Mouse (Mus musculus): ENCODE measurements around the gene Cytip. TPM values are rescaled to one million over a fixed set of nuclear protein-coding genes. Genes with fewer than 3 reads are reported as not detected.

Cytip gene
- polyA plus RNA-seq, 1 experiment from 2014 or later = 20.1 TPM

DNA sequence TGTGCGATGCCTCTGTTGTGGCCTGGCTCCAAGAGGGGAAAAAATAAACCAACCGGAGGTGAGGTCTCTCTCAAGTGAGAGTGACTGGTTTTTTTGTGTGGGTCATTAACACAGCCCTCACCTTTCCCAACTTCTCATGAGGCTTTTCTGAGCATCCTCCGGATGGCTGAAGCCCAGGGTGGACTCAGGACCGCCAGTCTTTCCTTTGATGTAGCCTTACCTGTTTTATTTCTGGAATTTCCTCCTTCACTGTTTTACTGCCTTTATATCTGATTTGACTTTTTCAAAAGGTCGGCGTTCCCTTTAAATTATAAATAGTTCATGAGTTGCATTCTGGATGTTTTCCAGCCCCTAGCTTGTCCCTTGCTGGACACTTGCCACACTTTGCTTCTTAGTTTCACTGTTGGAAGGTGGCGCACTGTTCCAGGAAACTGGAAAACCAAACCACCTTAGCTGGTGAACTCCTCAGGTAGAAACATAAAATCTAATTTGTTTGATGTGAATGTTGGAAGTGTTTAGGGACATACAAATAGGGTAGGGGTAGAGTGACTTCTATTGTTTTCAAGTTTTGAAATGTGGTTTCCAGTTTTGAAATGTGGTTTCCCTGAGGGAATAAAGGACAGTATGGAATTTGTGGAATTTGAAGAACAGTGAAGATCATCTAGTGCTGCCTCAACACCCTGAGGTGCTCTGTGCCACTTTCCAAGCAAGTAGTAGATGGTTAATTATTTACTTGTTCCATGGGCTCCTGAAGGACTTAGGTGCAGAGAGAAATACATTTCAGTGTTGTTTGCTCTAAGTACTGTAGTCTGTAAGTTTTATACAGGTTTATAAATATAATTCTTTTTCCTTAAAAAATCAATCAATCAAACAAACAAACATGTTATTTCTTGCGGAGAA is 19.7 kb downstream of the Cytip start:
- 84% methylated on average over 8 of the region's 8 CpGs for WGBS (ENCODE audit: missing documents)
- Histone ChIP-seq H3K4me3 (ENCODE audit: inconsistent target) (no peak overlapping the region), H3K36me3 (ENCODE audit: inconsistent target) (no peaks in the 10 kb centered on the region), H3K27ac (no peak overlapping the region), H3K79me2 (ENCODE audit: inconsistent target) (no peaks in the 10 kb centered on the region)

DNA sequence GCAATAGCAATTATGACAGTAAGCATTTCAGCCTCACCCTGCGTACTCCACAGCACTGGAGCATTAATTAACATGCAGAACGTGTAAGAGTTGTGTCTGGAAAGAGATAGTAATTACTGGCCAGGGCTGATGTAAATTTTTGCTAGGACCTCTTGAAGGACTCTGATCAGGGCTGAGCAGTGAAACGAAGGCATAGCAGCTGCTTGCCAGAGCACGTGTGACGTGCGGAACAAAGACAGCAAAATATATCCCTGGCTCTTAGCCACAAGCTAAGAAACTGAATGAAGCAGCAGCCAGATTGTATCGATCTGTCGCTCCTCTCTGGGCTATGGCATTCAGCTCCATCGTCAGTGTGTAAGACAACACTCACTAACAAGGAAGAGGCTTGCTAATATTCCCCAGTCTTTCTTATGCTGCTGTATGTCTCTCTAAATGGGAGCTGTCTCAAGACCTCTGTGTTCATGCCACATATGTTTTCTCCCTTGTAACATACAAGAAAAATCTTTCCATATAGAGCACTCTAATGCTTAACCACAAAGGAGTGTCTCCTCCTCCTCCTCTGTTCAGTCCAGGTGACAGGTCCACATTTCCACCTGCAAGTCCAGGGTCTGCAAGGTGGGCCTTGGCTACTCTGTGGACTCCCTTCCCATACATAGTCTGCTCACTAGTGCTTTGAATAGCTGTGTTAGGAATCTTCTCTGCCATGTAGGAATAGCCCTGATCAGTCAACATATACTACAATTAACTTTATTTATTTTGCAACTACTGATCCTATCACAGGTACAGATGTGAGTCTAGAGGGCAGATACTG is 20.7 kb downstream of the Cytip start:
- H3K27ac ChIP-seq = no peak overlapping the region
- H3K4me3 ChIP-seq (ENCODE audit: inconsistent target) = no peak overlapping the region
- no peaks in the 10 kb centered on the region for H3K79me2 ChIP-seq (ENCODE audit: inconsistent target)
- H3K36me3 ChIP-seq (ENCODE audit: inconsistent target) = no peaks in the 10 kb centered on the region
- 96% methylated on average over 9 of the region's 9 CpGs for WGBS (ENCODE audit: missing documents)

- WGBS (ENCODE audit: missing documents) = 62% methylated on average over 3 of the region's 3 CpGs
- H3K36me3 ChIP-seq (ENCODE audit: inconsistent target) = no peaks in the 10 kb centered on the region
- H3K4me3 ChIP-seq (ENCODE audit: inconsistent target) = no peak overlapping the region
- H3K27ac ChIP-seq = no peak overlapping the region
- H3K79me2 ChIP-seq (ENCODE audit: inconsistent target) = no peaks in the 10 kb centered on the region
Measured at GRCm38 (mm10) chr2:58172963-58173362, 22.4 kb downstream of the Cytip start.

GRCm38 (mm10) chr2:58169173-58169572 is 26.2 kb downstream of the Cytip start:
- 96% methylated on average over 2 of the region's 2 CpGs for WGBS (ENCODE audit: missing documents)
- Histone ChIP-seq H3K4me3 (ENCODE audit: inconsistent target) (no peak overlapping the region), H3K79me2 (ENCODE audit: inconsistent target) (no peaks in the 10 kb centered on the region), H3K27ac (no peak overlapping the region), H3K36me3 (ENCODE audit: inconsistent target) (no peaks in the 10 kb centered on the region)

GRCm38 (mm10) chr2:58167654-58168053 is 27.7 kb downstream of the Cytip start:
- H3K4me3 ChIP-seq (ENCODE audit: inconsistent target) = no peak overlapping the region
- H3K79me2 ChIP-seq (ENCODE audit: inconsistent target) = no peaks in the 10 kb centered on the region
- 52% methylated on average over 3 of the region's 3 CpGs for WGBS (ENCODE audit: missing documents)
- no peak overlapping the region for H3K27ac ChIP-seq
- H3K36me3 ChIP-seq (ENCODE audit: inconsistent target) = no peaks in the 10 kb centered on the region

GRCm38 (mm10) chr2:58166764-58167163 is 28.6 kb downstream of the Cytip start:
- H3K79me2 ChIP-seq (ENCODE audit: inconsistent target) = no peaks in the 10 kb centered on the region
- no peak overlapping the region for H3K27ac ChIP-seq
- no peaks in the 10 kb centered on the region for H3K36me3 ChIP-seq (ENCODE audit: inconsistent target)
- 17% methylated on average over 2 of the region's 2 CpGs for WGBS (ENCODE audit: missing documents)
- no peak overlapping the region for H3K4me3 ChIP-seq (ENCODE audit: inconsistent target)

DNA sequence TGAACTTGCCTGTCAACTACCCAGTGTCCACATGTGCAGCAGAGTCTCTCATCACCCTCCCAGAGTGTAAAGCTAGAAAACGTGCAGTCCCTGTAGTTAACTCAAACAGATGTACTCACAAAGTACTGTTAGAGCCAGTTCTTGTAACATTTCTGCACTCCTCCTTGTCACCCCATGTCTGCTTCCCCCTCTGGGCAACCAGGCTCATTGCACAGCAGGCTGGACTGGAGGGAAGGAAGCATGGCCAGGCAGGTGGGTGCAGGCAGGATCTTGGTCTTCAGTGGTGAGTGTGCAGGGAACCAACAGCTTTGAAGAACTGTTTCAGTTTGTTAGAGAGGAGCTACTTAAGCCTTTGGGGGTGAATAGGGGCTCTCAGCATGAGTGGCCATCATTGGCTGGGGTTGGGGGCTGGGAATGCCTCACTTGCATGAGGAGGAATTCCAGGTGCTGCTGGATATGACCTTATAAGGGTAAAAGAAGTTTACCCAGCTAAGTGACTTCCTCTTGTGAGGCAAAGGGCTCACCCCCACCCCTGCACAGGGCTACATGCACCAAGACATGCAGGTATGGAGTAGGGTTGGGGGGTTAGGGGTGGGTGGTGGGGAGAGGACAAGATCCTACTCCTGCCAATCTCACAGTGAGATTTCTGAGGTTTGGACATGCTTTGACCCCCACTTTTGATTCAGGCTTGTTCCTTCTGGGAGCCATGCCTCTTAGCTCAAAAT is 31.7 kb downstream of the Cytip start:
- Histone ChIP-seq H3K36me3 (ENCODE audit: inconsistent target) (no peaks in the 10 kb centered on the region), H3K27ac (no peak overlapping the region), H3K79me2 (ENCODE audit: inconsistent target) (peaks cover 12% of the 10 kb centered on the region), H3K4me3 (ENCODE audit: inconsistent target) (no peak overlapping the region)
- 27% methylated on average over 1 of the region's 1 CpGs for WGBS (ENCODE audit: missing documents)

GRCm38 (mm10) chr2:58161813-58162212 is 33.5 kb downstream of the Cytip start:
- peaks cover 25% of the 10 kb centered on the region for H3K79me2 ChIP-seq (ENCODE audit: inconsistent target)
- no peak overlapping the region for H3K4me3 ChIP-seq (ENCODE audit: inconsistent target)
- 0 out of 2 replicates have a peak overlapping the region, but pooled peaks have one; percentile 79 for H3K27ac ChIP-seq
- H3K36me3 ChIP-seq (ENCODE audit: inconsistent target) = no peaks in the 10 kb centered on the region
- WGBS (ENCODE audit: missing documents) = 68% methylated on average over 4 of the region's 4 CpGs

GRCm38 (mm10) chr2:58160541-58161307 is 34.6 kb downstream of the Cytip start:
- Histone ChIP-seq H3K27ac (peak overlapping the region; percentile 79), H3K4me3 (ENCODE audit: inconsistent target) (peak overlapping the region; percentile 54), H3K36me3 (ENCODE audit: inconsistent target) (no peaks in the 10 kb centered on the region)

GRCm38 (mm10) chr2:58159880-58160279 is 35.5 kb downstream of the Cytip start:
- WGBS (ENCODE audit: missing documents) = 0% methylated on average over 13 of the region's 13 CpGs
- Histone ChIP-seq H3K36me3 (ENCODE audit: inconsistent target) (no peaks in the 10 kb centered on the region), H3K27ac (peak overlapping the region; percentile 79), H3K79me2 (ENCODE audit: inconsistent target) (peaks cover 43% of the 10 kb centered on the region), H3K4me3 (ENCODE audit: inconsistent target) (peak overlapping the region; percentile 54)

More at GRCm38 (mm10) chr2:58160541-58161307, 34.6 kb downstream of the Cytip start:
- H3K79me2 ChIP-seq (ENCODE audit: inconsistent target) = peaks cover 35% of the 10 kb centered on the region
- 3% methylated on average over 21 of the region's 21 CpGs for WGBS (ENCODE audit: missing documents)

GRCm38 (mm10) chr2:58159121-58159520 is 36.2 kb downstream of the Cytip start:
- peak overlapping the region; percentile 54 for H3K4me3 ChIP-seq (ENCODE audit: inconsistent target)
- WGBS (ENCODE audit: missing documents) = 2% methylated on average over 6 of the region's 6 CpGs
- peaks cover 51% of the 10 kb centered on the region for H3K79me2 ChIP-seq (ENCODE audit: inconsistent target)
- no peaks in the 10 kb centered on the region for H3K36me3 ChIP-seq (ENCODE audit: inconsistent target)
- H3K27ac ChIP-seq = peak overlapping the region; percentile 79

DNA sequence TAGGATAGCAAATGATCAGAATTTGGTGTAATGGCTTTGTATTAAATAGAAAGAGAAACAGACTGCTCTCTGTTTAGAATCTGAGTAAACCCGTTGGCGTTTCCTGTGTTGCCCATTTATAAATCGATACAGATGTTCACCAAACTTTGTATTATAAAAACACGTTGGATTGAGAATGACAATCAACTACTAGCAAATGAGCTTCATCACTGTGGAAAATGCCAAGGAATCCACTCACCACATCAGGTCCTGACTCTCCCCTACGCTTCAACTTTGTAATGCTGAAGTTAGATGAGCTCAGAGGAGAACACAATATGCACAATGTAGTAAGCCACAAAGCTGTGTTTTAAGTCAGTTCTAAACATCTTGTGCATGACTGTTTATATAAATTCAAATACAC is 36.8 kb downstream of the Cytip start:
- H3K27ac ChIP-seq = peak overlapping the region; percentile 79; the same call in 1 of the 2 replicates
- H3K36me3 ChIP-seq (ENCODE audit: inconsistent target) = no peaks in the 10 kb centered on the region
- peaks cover 57% of the 10 kb centered on the region for H3K79me2 ChIP-seq (ENCODE audit: inconsistent target)
- WGBS (ENCODE audit: missing documents) = 10% methylated on average over 5 of the region's 5 CpGs
- H3K4me3 ChIP-seq (ENCODE audit: inconsistent target) = peak overlapping the region; percentile 54; the same call in 1 of the 2 replicates

GRCm38 (mm10) chr2:58158107-58158506 is 37.2 kb downstream of the Cytip start:
- Histone ChIP-seq H3K79me2 (ENCODE audit: inconsistent target) (peaks cover 59% of the 10 kb centered on the region), H3K4me3 (ENCODE audit: inconsistent target) (peak overlapping the region; percentile 54; the same call in 1 of the 2 replicates), H3K36me3 (ENCODE audit: inconsistent target) (no peaks in the 10 kb centered on the region), H3K27ac (peak overlapping the region; percentile 22; the same call in 1 of the 2 replicates)
- WGBS (ENCODE audit: missing documents) = 16% methylated on average over 2 of the region's 2 CpGs

- Histone ChIP-seq H3K27ac (peak overlapping the region; percentile 37), H3K79me2 (ENCODE audit: inconsistent target) (peaks cover 59% of the 10 kb centered on the region), H3K4me3 (ENCODE audit: inconsistent target) (no peak overlapping the region), H3K36me3 (ENCODE audit: inconsistent target) (no peaks in the 10 kb centered on the region)
- whole genome bisulfite sequencing (ENCODE audit: missing documents) = 36% methylated on average over 5 of the region's 5 CpGs
Measured at GRCm38 (mm10) chr2:58157466-58157865, 37.9 kb downstream of the Cytip start.

All from macrophage (primary cell).